ENCODE assay signal across 8 mouse cellular contexts in genomic region chr15:101175131-101175460, GRCm38 (mm10). TPM values are rescaled to one million over a fixed set of nuclear protein-coding genes. Genes with fewer than 3 reads are reported as not detected.
A peak's percentile ranks its signal among the peaks of the same experiment; 100 is the strongest.
DNase-seq lines count a peak whose midpoint lies in the region; ATAC-seq and TF ChIP-seq lines count a peak whose summit lies in the region.

No protein-coding gene starts in this region.

- peaks cover 23% of the 10 kb centered on the region; the same call in 1 of the 2 replicates for H3K4me1 ChIP-seq in lung, postnatal 0 days (ENCODE audit: insufficient read depth, low read depth, low read length)
- peaks cover 50% of the 10 kb centered on the region for H3K4me1 ChIP-seq in forebrain, embryonic 12.5 days
- H3K4me1 ChIP-seq in limb, embryonic 12.5 days (replicated peaks) = peaks cover 53% of the 10 kb centered on the region
- H3K4me1 ChIP-seq in olfactory bulb, adult 2 months (ENCODE audit: control insufficient read depth, insufficient read depth, low read length) = peaks cover 14% of the 10 kb centered on the region

- H3K4me2 ChIP-seq in lung, postnatal 0 days (replicated peaks; ENCODE audit: low read depth, low read length) = peak overlapping the region; percentile 81
- H3K4me2 ChIP-seq in forebrain, embryonic 12.5 days = peak overlapping the region; percentile 91
- H3K4me2 ChIP-seq in limb, embryonic 12.5 days = peak overlapping the region; percentile 92

- no peaks in the 10 kb centered on the region for H3K27me3 ChIP-seq in lung, postnatal 0 days (replicated peaks; ENCODE audit: insufficient read depth, low read length)
- H3K27me3 ChIP-seq in forebrain, embryonic 12.5 days = peaks cover 11% of the 10 kb centered on the region
- H3K27me3 ChIP-seq in limb, embryonic 12.5 days = peaks cover 10% of the 10 kb centered on the region

- 13% methylated on average over 5 of the region's 5 CpGs for WGBS in lung, postnatal 0 days
- WGBS in forebrain, embryonic 12.5 days = 13% methylated on average over 5 of the region's 5 CpGs
- WGBS in limb, embryonic 12.5 days = 8% methylated on average over 5 of the region's 5 CpGs
- WGBS in olfactory bulb, adult 2 months = 7% methylated on average over 5 of the region's 5 CpGs

- no peak for TF ChIP-seq POLR2A in olfactory bulb, adult 2 months (IDR thresholded peaks at IDR 0.05; ENCODE audit: insufficient read depth, low read depth, low read length)

- H3K27ac ChIP-seq in lung, postnatal 0 days (ENCODE audit: low read length) = peak overlapping the region; percentile 93; the same call in 1 of the 2 replicates
- peak overlapping the region; percentile 87; the same call in 1 of the 2 replicates for H3K27ac ChIP-seq in forebrain, embryonic 12.5 days
- no peak overlapping the region for H3K27ac ChIP-seq in limb, embryonic 12.5 days
- no peak overlapping the region for H3K27ac ChIP-seq in olfactory bulb, adult 2 months (ENCODE audit: insufficient read depth, low read depth, low read length)

- no peaks in the 10 kb centered on the region for H3K9me3 ChIP-seq in lung, postnatal 0 days (ENCODE audit: low read length)
- no peaks in the 10 kb centered on the region for H3K9me3 ChIP-seq in forebrain, embryonic 12.5 days
- no peaks in the 10 kb centered on the region for H3K9me3 ChIP-seq in limb, embryonic 12.5 days

- H3K36me3 ChIP-seq in lung, postnatal 0 days (ENCODE audit: insufficient read depth, low read length) = no peaks in the 10 kb centered on the region
- H3K36me3 ChIP-seq in forebrain, embryonic 12.5 days (replicated peaks) = no peaks in the 10 kb centered on the region
- H3K36me3 ChIP-seq in limb, embryonic 12.5 days = no peaks in the 10 kb centered on the region

- peak overlapping the region; percentile 92 for H3K9ac ChIP-seq in lung, postnatal 0 days (replicated peaks; ENCODE audit: low read depth)
- H3K9ac ChIP-seq in forebrain, embryonic 12.5 days = peak overlapping the region; percentile 95
- peak overlapping the region; percentile 95 for H3K9ac ChIP-seq in limb, embryonic 12.5 days (replicated peaks)

- TF ChIP-seq CTCF in lung, postnatal 0 days (IDR thresholded peaks at IDR 0.05) = no peak
- TF ChIP-seq CTCF in olfactory bulb, adult 2 months (IDR thresholded peaks at IDR 0.05; ENCODE audit: insufficient read depth, low read depth, low read length) = no peak

- ATAC-seq in lung, postnatal 0 days = no peak
- ATAC-seq in forebrain, embryonic 12.5 days (ENCODE audit: low FRiP score) = peak; percentile 10; the same call in 1 of the 2 replicates
- no peak for ATAC-seq in limb, embryonic 12.5 days (ENCODE audit: insufficient number of reproducible peaks, insufficient read depth, low FRiP score, low TSS enrichment, low read depth)

- DNase-seq in lung, postnatal 0 days (ENCODE audit: low spot score) = no peak
- DNase-seq in lung, postnatal 14 days = no peak
- no peak for DNase-seq in urinary bladder, postnatal 25 days (ENCODE audit: low spot score)
- no peak for DNase-seq in layer of hippocampus, postnatal 10 days (ENCODE audit: low spot score in 2 of 2)
- no peak for DNase-seq in spleen, postnatal 4 days (ENCODE audit: low spot score in 2 of 2)

- TF ChIP-seq EP300 in lung, postnatal 0 days (IDR thresholded peaks at IDR 0.05) = no peak

- H3K4me3 ChIP-seq in lung, postnatal 0 days (ENCODE audit: low read depth, low read length) = peak overlapping the region; percentile 91
- peak overlapping the region; percentile 95 for H3K4me3 ChIP-seq in forebrain, embryonic 12.5 days (replicated peaks)
- H3K4me3 ChIP-seq in limb, embryonic 12.5 days (replicated peaks) = peak overlapping the region; percentile 90
- peak overlapping the region; percentile 96 for H3K4me3 ChIP-seq in olfactory bulb, adult 2 months (ENCODE audit: insufficient read depth, low read depth, low read length)

RNA-seq across cellular contexts. Expression of gene Acvr1b, which starts 1.2 kb away (rescaled TPM):
- 6.6 and 7.4 TPM in 2 replicates for polyA plus RNA-seq in lung, postnatal 0 days (2015; fragmentation: Nextera tagmentation; extraction: Ambion mirVana)
- polyA plus RNA-seq in forebrain, embryonic 12.5 days (2016; fragmentation: Nextera tagmentation; extraction: Ambion mirVana) = 14.5 and 18.4 TPM in 2 replicates
- 7.3 and 8.2 TPM in 2 replicates for polyA plus RNA-seq in limb, embryonic 12.5 days (2016; fragmentation: Nextera tagmentation; extraction: Ambion mirVana)
- polyA plus RNA-seq in olfactory bulb, adult 2 months (2012; ENCODE audit: insufficient read depth, insufficient read length, low replicate concordance, missing spikeins) = not detected in 2 replicates
- 10 to 100 TPM; 78.9 to 79.2 TPM for total RNA-seq in layer of hippocampus, postnatal 10 days (2021)

RNA-seq across cellular contexts. Expression of gene Acvrl1, which starts 46.8 kb away (rescaled TPM):
- polyA plus RNA-seq in lung, postnatal 0 days (2015; fragmentation: Nextera tagmentation; extraction: Ambion mirVana) = 159 and 168 TPM in 2 replicates
- 6.4 and 6.5 TPM in 2 replicates for polyA plus RNA-seq in forebrain, embryonic 12.5 days (2016; fragmentation: Nextera tagmentation; extraction: Ambion mirVana)
- 7.3 and 7.4 TPM in 2 replicates for polyA plus RNA-seq in limb, embryonic 12.5 days (2016; fragmentation: Nextera tagmentation; extraction: Ambion mirVana)
- not detected in 2 replicates for polyA plus RNA-seq in olfactory bulb, adult 2 months (2012; ENCODE audit: insufficient read depth, insufficient read length, low replicate concordance, missing spikeins)
- 1 to 10 TPM; 9.0 to 9.8 TPM for total RNA-seq in layer of hippocampus, postnatal 10 days (2021)

RNA-seq across cellular contexts. Expression of gene Grasp, which starts 48.9 kb away (rescaled TPM):
- polyA plus RNA-seq in lung, postnatal 0 days (2015; fragmentation: Nextera tagmentation; extraction: Ambion mirVana) = 8.2 and 8.6 TPM in 2 replicates
- polyA plus RNA-seq in forebrain, embryonic 12.5 days (2016; fragmentation: Nextera tagmentation; extraction: Ambion mirVana) = 4.1 and 4.7 TPM in 2 replicates
- 7.9 and 10.5 TPM in 2 replicates for polyA plus RNA-seq in limb, embryonic 12.5 days (2016; fragmentation: Nextera tagmentation; extraction: Ambion mirVana)
- not detected in 2 replicates for polyA plus RNA-seq in olfactory bulb, adult 2 months (2012; ENCODE audit: insufficient read depth, insufficient read length, low replicate concordance, missing spikeins)
- total RNA-seq in layer of hippocampus, postnatal 10 days (2021) = 10 to 100 TPM; 33.3 to 35.3 TPM

RNA-seq across cellular contexts. Expression of gene Ankrd33, which starts 59.5 kb away (rescaled TPM):
- polyA plus RNA-seq in lung, postnatal 0 days (2015; fragmentation: Nextera tagmentation; extraction: Ambion mirVana) = 0.13 TPM in 1 of 2 replicates, not detected in the other
- polyA plus RNA-seq in forebrain, embryonic 12.5 days (2016; fragmentation: Nextera tagmentation; extraction: Ambion mirVana) = not detected in 2 replicates
- not detected in 2 replicates for polyA plus RNA-seq in limb, embryonic 12.5 days (2016; fragmentation: Nextera tagmentation; extraction: Ambion mirVana)
- not detected in 2 replicates for polyA plus RNA-seq in olfactory bulb, adult 2 months (2012; ENCODE audit: insufficient read depth, insufficient read length, low replicate concordance, missing spikeins)
- total RNA-seq in layer of hippocampus, postnatal 10 days (2021) = not detected

Comparison
In these comparisons a context has a peak if more than half of its experiments do, and no peak if none do; other contexts are left out.
1. H3K27ac ChIP-seq: peak in lung, postnatal 0 days (single experiment) and forebrain, embryonic 12.5 days (single experiment); none in limb, embryonic 12.5 days (single experiment) and olfactory bulb, adult 2 months (single experiment).
2. Peak in every context shown above with its lines, with median percentiles within 50 percentile points of each other: H3K4me2 ChIP-seq, H3K4me3 ChIP-seq and H3K9ac ChIP-seq.